Mouse (Mus musculus): ENCODE results near the gene Rbms3.

DNA sequence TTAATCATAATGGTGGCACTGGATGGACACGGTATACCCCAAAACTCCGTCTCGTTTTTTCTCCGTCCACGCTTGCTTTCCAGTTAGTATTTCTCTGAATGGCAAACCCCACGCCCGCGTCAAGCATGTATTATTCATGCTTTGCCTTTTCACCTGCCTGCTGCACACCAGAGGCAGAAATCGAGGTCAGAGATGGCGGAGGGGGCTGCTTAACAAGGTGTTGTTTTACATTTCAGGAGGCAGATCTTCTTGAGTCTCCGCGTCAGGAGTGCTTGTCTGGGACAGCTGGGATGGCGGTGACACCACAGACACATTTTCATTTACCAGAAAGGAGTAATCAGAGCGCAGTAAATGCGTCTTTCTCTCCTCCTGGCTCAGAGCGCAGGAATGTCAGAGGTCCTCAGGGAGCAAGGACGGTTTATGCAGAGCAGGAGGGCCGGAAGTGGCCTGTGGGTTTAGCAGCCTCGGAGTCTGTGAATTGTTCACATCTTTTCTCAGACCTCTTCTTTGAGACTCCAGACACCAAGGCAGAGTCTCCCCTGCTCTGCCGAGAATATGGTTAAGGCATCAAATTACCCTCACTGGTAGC is 475.9 kb downstream of the Rbms3 start:
- TF ChIP-seq CTCF (IDR thresholded peaks at IDR 0.05; ENCODE audit: control insufficient read depth, insufficient read depth, low read length) = no peak
- TF ChIP-seq POLR2A (IDR thresholded peaks at IDR 0.05; ENCODE audit: borderline replicate concordance, control insufficient read depth, low read depth, low read length) = no peak

All from bone marrow, adult 2 months (tissue).